Mouse (Mus musculus): Measurements from ENCODE around the gene Serinc3. TPM values are rescaled to one million over a fixed set of nuclear protein-coding genes. Genes with fewer than 3 reads are reported as not detected.

The Serinc3 gene
- total and polyA plus RNA-seq, 3 experiments: 345 to 611 (median 467) TPM

- peak; percentile 60 for DNase-seq (ENCODE audit: extremely low read depth)
- TF ChIP-seq IRF4 (IDR thresholded peaks at IDR 0.05; ENCODE audit: low read depth, low read length): peak; percentile 72
- TF ChIP-seq ZMIZ1 (IDR thresholded peaks at IDR 0.05; ENCODE audit: low read depth, low read length): no peak
- no peak for TF ChIP-seq MAX (IDR thresholded peaks at IDR 0.05; ENCODE audit: low read length)
- TF ChIP-seq MAFK (IDR thresholded peaks at IDR 0.05; ENCODE audit: insufficient replicate concordance, low read length): no peak
- peak; percentile 79 for TF ChIP-seq EP300 (IDR thresholded peaks at IDR 0.05; ENCODE audit: low read length)
- peak; percentile 12; the same call in 1 of the 2 replicates for TF ChIP-seq NRF1 (IDR thresholded peaks at IDR 0.05; ENCODE audit: low read depth, low read length)
- TF ChIP-seq NELFE (IDR thresholded peaks at IDR 0.05; ENCODE audit: low read depth, low read length): no peak
- TF ChIP-seq SIN3A (IDR thresholded peaks at IDR 0.05; ENCODE audit: low read length): 0 out of 2 replicates have a peak, but pooled peaks have one; percentile 49
- TF ChIP-seq TCF12 (IDR thresholded peaks at IDR 0.05; ENCODE audit: low read depth, low read length): peak; percentile 92
- TF ChIP-seq UBTF (IDR thresholded peaks at IDR 0.05; ENCODE audit: low read depth, low read length): no peak
- TF ChIP-seq ZNF384 (IDR thresholded peaks at IDR 0.05; ENCODE audit: low read depth, low read length): no peak
- no peak for TF ChIP-seq ZC3H11A (IDR thresholded peaks at IDR 0.05; ENCODE audit: low read depth, low read length)
- no peak for TF ChIP-seq CHD1 (IDR thresholded peaks at IDR 0.05; ENCODE audit: low read depth, low read length)
- TF ChIP-seq PAX5 (IDR thresholded peaks at IDR 0.05; ENCODE audit: low read length): no peak
- no peak for TF ChIP-seq POLR2AphosphoS2 (IDR thresholded peaks at IDR 0.05; ENCODE audit: low read depth, low read length)
- no peak for TF ChIP-seq USF1 (IDR thresholded peaks at IDR 0.05; ENCODE audit: low read depth, low read length)
- no peak for TF ChIP-seq RCOR1 (conservative IDR thresholded peaks at IDR 0.05; ENCODE audit: low read depth, low read length)
- peak; percentile 52; the same call in 1 of the 2 replicates for TF ChIP-seq HCFC1 (IDR thresholded peaks at IDR 0.05; ENCODE audit: low read depth, low read length)
- peak; percentile 98 for TF ChIP-seq MEF2A (IDR thresholded peaks at IDR 0.05; ENCODE audit: borderline replicate concordance, low read depth, low read length)
- no peak for TF ChIP-seq CTCF (conservative IDR thresholded peaks at IDR 0.05 in 1 of 2, IDR thresholded peaks at IDR 0.05 in 1 of 2; ENCODE audit: low read depth in 2 of 2, low read length in 2 of 2)
- TF ChIP-seq JUN (IDR thresholded peaks at IDR 0.05; ENCODE audit: insufficient read depth, low read depth, low read length): peak; percentile 86
- TF ChIP-seq MXI1 (IDR thresholded peaks at IDR 0.05; ENCODE audit: low read depth, low read length): no peak
- TF ChIP-seq BHLHE40 (IDR thresholded peaks at IDR 0.05; ENCODE audit: low read depth, low read length): peak; percentile 52; the same call in 1 of the 2 replicates
- no peak for TF ChIP-seq POLR2A (IDR thresholded peaks at IDR 0.05; ENCODE audit: low read depth, low read length)
- TF ChIP-seq E2F4 (IDR thresholded peaks at IDR 0.05; ENCODE audit: insufficient replicate concordance, low read depth, low read length): no peak
- no peak for TF ChIP-seq ELF1 (IDR thresholded peaks at IDR 0.05; ENCODE audit: low read depth, low read length)
- TF ChIP-seq RAD21 (IDR thresholded peaks at IDR 0.05; ENCODE audit: low read depth, low read length): no peak
- TF ChIP-seq SMC3 (IDR thresholded peaks at IDR 0.05; ENCODE audit: low read depth, low read length): no peak
- TF ChIP-seq JUND (conservative IDR thresholded peaks at IDR 0.05; ENCODE audit: low read depth, low read length): peak; percentile 71
- no peak; the same call in 1 of the 2 replicates for TF ChIP-seq CHD2 (IDR thresholded peaks at IDR 0.05; ENCODE audit: low read length)
- peak; percentile 46; the same call in 1 of the 2 replicates for TF ChIP-seq MAZ (IDR thresholded peaks at IDR 0.05; ENCODE audit: low read depth, low read length)
- TF ChIP-seq MYC (IDR thresholded peaks at IDR 0.05; ENCODE audit: low read depth, low read length): no peak
- peak; percentile 70 for TF ChIP-seq ETS1 (conservative IDR thresholded peaks at IDR 0.05; ENCODE audit: low read depth, low read length)
- 0 out of 2 replicates have a peak, but pooled peaks have one; percentile 19 for TF ChIP-seq GABPA (IDR thresholded peaks at IDR 0.05; ENCODE audit: insufficient replicate concordance, low read depth, low read length)
- no peak for TF ChIP-seq ZKSCAN1 (IDR thresholded peaks at IDR 0.05; ENCODE audit: borderline replicate concordance, low read depth, low read length)
- TF ChIP-seq KAT2A (IDR thresholded peaks at IDR 0.05; ENCODE audit: insufficient replicate concordance, low read length): no peak
- TF ChIP-seq USF2 (conservative IDR thresholded peaks at IDR 0.05; ENCODE audit: low read depth, low read length): no peak
- TF ChIP-seq TBP (conservative IDR thresholded peaks at IDR 0.05; ENCODE audit: low read depth, low read length): no peak
- no peak overlapping the region for H3K9ac ChIP-seq (ENCODE audit: insufficient read depth, low read depth)
- no peaks in the 10 kb centered on the region for H3K36me3 ChIP-seq (replicated peaks in 1 of 2; ENCODE audit: control insufficient read depth in 1 of 2, insufficient read depth in 1 of 2, low read length in 1 of 2)
- in situ Hi-C loops (cut with MboI; ENCODE audit: low pct_ligation_motif_present, low pct_unique_long_range_greater_than_20kb, low sequenced_read_pairs) (no loop called here), dilution Hi-C loops (cut with MboI; ENCODE audit: extremely low pct_ligation_motif_present, extremely low pct_unique_long_range_greater_than_20kb, low sequenced_read_pairs) (no loop called here)
- no peak overlapping the region for H3K27ac ChIP-seq (ENCODE audit: insufficient read depth, low read depth)
- H3K9me3 ChIP-seq (replicated peaks; ENCODE audit: low read length): no peaks in the 10 kb centered on the region
- no peak overlapping the region for H3K4me2 ChIP-seq (ENCODE audit: insufficient read depth, low read depth, poor library complexity, severe bottlenecking)
- H3K79me2 ChIP-seq (replicated peaks; ENCODE audit: control insufficient read depth, extremely low read depth, insufficient read depth, poor library complexity, severe bottlenecking): no peaks in the 10 kb centered on the region
- no peak overlapping the region for H3K4me3 ChIP-seq (replicated peaks in 1 of 3; ENCODE audit: low read depth in 2 of 3, low read length in 2 of 3, poor library complexity in 1 of 3)
- H3K4me1 ChIP-seq (ENCODE audit: control insufficient read depth in 1 of 2, insufficient read depth in 2 of 2): peaks cover 9 to 35% of the 10 kb centered on the region in 2 experiments
- no peaks in the 10 kb centered on the region for H3K27me3 ChIP-seq (replicated peaks)
Measured at GRCm38 (mm10) chr2:163587506-163587905, 57.4 kb downstream of the Serinc3 start.

All from CH12.LX (cell line).